Mouse (Mus musculus) stomach, embryonic 15.5 days (tissue): Measurements from ENCODE around the gene Agpat2. TPM values are rescaled to one million over a fixed set of nuclear protein-coding genes. Genes with fewer than 3 reads are reported as not detected.
A peak's percentile ranks its signal among the peaks of the same experiment; 100 is the strongest.

Source experiments
- ATAC-seq: fragments of 200-750 bp; cut with Nextera tagmentation; 2 replicates; pipeline ENCODE4 v1.8.0; 2017; ENCODE audit warnings: low read depth, moderate number of reproducible peaks, moderate TSS enrichment; ENCODE audit not compliant: insufficient read depth, low FRiP score
- H3K27ac ChIP-seq: fragments of 300-500 bp; sonication (generic); 2 replicates; pipeline ENCODE4 v1.5.1; 2015; ENCODE audit warnings: mild to moderate bottlenecking, inconsistent platforms
- H3K27me3 ChIP-seq: fragments of 300-500 bp; sonication (generic); replicated peaks from 2 replicates; pipeline ENCODE4 v1.6.1; 2015; ENCODE audit warnings: inconsistent platforms
- H3K36me3 ChIP-seq: fragments of 300-500 bp; sonication (generic); 2 replicates; pipeline ENCODE4 v1.6.1; 2015; ENCODE audit warnings: inconsistent platforms
- H3K4me1 ChIP-seq: fragments of 300-500 bp; sonication (generic); 2 replicates; pipeline ENCODE4 v1.6.1; 2015; ENCODE audit warnings: inconsistent platforms
- H3K4me2 ChIP-seq: fragments of 300-500 bp; sonication (generic); 2 replicates; pipeline ENCODE4 v1.6.1; 2015; ENCODE audit warnings: mild to moderate bottlenecking, inconsistent platforms
- H3K4me3 ChIP-seq: fragments of 300-500 bp; sonication (generic); replicated peaks from 2 replicates; pipeline ENCODE4 v1.5.1; 2015; ENCODE audit warnings: inconsistent platforms
- H3K9ac ChIP-seq: fragments of 300-500 bp; sonication (generic); 2 replicates; pipeline ENCODE4 v1.6.1; 2015; ENCODE audit warnings: inconsistent platforms
- H3K9me3 ChIP-seq: fragments of 300-500 bp; sonication (generic); 2 replicates; pipeline ENCODE4 v1.6.1; 2016; ENCODE audit warnings: inconsistent platforms
- WGBS: fragments of 180-500 bp; shearing (Covaris S2); methylation state at CpG from one replicate; pipeline ENCODE4 v1.1.7; 2015; 5-methylcytosine and 5-hydroxymethylcytosine counted together
- polyA plus RNA-seq: library from polyadenylated mRNA; unstranded; fragments of >200 nt; fragmentation: Nextera tagmentation; extraction: Ambion mirVana; gene quantifications from 2 replicates; pipeline ENCODE4 v1.2.1, GENCODE M21; 2015

The Agpat2 gene
- polyA plus RNA-seq, 1 experiment from 2014 or later, result 60.1 TPM

- Histone ChIP-seq H3K4me2 (no peak overlapping the region), H3K4me1 (peaks cover 3% of the 10 kb centered on the region), H3K27me3 (no peaks in the 10 kb centered on the region), H3K9me3 (no peaks in the 10 kb centered on the region), H3K4me3 (no peak overlapping the region), H3K9ac (no peak overlapping the region), H3K36me3 (no peaks in the 10 kb centered on the region), H3K27ac (no peak overlapping the region)
- no peak; the same call in 1 of the 2 replicates for ATAC-seq
- 24% methylated on average over 4 of the region's 4 CpGs for WGBS
These were observed 38.0 kb downstream of the Agpat2 start for GRCm38 (mm10) chr2:26566221-26566620.

DNA sequence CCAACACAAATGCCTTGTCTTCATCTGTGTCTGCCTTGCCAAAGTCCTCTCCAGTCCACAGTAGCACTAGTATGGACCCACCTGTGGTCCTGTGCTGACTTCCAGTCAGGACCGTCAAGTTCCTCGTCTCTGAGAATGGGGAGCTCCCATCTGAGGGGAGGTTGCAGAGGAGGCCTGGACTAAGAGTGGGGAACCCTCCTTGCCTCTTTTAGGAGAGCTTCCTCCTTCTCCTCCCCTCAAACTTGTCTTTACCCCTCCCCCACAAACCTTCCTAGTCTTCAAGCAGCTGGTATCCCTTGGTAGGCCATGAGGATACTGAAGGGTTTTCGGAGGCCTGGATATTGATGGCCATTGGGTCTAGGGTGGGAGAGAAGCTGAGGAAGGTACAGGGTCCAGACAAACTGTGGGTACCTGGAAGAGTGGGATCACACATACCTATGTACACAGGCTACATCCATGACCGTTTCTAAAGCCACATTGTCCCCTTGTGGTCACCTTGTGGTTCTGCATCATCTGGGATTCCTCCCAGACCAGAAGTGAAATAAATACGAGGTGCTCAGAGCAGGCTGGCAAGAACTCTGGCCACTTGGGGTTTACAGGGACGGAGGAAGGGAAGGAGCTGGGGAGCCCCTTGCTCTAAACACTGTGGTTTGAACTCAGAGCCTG lies 42.7 kb downstream of the Agpat2 start:
- Histone ChIP-seq H3K27ac (no peak overlapping the region), H3K4me3 (no peak overlapping the region), H3K9me3 (no peaks in the 10 kb centered on the region), H3K36me3 (no peaks in the 10 kb centered on the region), H3K27me3 (no peaks in the 10 kb centered on the region), H3K9ac (no peak overlapping the region), H3K4me1 (peaks cover 21% of the 10 kb centered on the region), H3K4me2 (no peak overlapping the region)
- WGBS, result 36% methylated on average over 6 of the region's 6 CpGs
- ATAC-seq, result peak; percentile 61

- Histone ChIP-seq H3K27ac (no peak overlapping the region), H3K4me1 (peaks cover 25% of the 10 kb centered on the region), H3K4me2 (no peak overlapping the region), H3K9ac (no peak overlapping the region), H3K27me3 (no peaks in the 10 kb centered on the region), H3K4me3 (no peak overlapping the region), H3K9me3 (no peaks in the 10 kb centered on the region), H3K36me3 (no peaks in the 10 kb centered on the region)
- 87% methylated on average over 5 of the region's 5 CpGs for WGBS
- ATAC-seq, result no peak
These were observed 43.7 kb downstream of the Agpat2 start for GRCm38 (mm10) chr2:26560506-26560905.

GRCm38 (mm10) chr2:26556535-26556993 lies 47.7 kb downstream of the Agpat2 start:
- no peaks in the 10 kb centered on the region for H3K27me3 ChIP-seq
- H3K4me2 ChIP-seq, result no peak overlapping the region
- peak; percentile 61 for ATAC-seq
- H3K4me3 ChIP-seq, result no peak overlapping the region
- H3K27ac ChIP-seq, result peak overlapping the region; percentile 23
- H3K36me3 ChIP-seq, result no peaks in the 10 kb centered on the region
- WGBS, result 30% methylated on average over 4 of the region's 4 CpGs
- H3K4me1 ChIP-seq, result peaks cover 31% of the 10 kb centered on the region
- H3K9me3 ChIP-seq, result no peaks in the 10 kb centered on the region
- H3K9ac ChIP-seq, result no peak overlapping the region

DNA sequence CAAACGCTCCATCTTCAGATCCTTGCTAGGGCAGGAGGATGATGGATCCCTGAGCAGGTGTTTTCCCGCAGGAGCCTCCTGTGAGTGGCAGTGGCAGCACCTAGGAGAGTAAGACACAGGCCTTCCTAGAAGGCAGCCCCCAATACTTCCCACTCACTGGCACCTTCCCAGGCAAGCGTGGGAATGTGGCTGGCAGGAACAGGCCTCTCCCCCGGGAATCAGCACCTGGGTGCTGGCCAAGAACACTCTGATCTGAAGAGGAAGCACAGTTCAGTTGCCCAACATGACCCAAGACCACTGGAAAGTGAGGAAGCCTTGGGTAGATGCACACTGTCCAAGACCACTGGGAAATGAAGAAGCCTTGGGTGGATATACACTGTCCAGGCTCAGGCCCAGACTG lies 49.1 kb downstream of the Agpat2 start:
- WGBS, result 78% methylated on average over 4 of the region's 4 CpGs
- peaks cover 32% of the 10 kb centered on the region; the same call in 1 of the 2 replicates for H3K4me1 ChIP-seq
- H3K27ac ChIP-seq, result 0 out of 2 replicates have a peak overlapping the region, but pooled peaks have one; percentile 13
- no peaks in the 10 kb centered on the region for H3K9me3 ChIP-seq
- no peak overlapping the region for H3K4me2 ChIP-seq
- H3K36me3 ChIP-seq, result no peaks in the 10 kb centered on the region
- no peak overlapping the region for H3K9ac ChIP-seq
- H3K4me3 ChIP-seq, result no peak overlapping the region
- H3K27me3 ChIP-seq, result no peaks in the 10 kb centered on the region
- ATAC-seq, result no peak

DNA sequence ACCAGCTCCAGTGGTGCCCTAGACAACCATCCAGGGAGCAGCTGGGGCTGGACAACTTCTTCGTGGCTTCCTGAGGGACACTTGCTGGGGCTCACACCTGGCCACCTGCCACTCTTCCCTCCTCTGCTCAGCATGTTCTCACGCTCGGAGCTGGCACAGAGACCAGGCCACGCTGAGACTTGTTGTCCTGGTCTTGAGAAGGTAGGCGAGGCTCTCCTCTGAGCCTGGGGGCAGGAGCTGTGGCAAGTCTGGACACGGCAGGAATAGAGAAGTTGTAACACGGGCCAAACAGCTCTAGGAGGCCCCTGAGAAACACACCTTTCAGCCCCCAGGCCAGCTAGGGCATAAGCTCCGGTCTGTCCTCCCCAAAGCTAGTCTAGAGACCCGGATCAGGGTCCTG lies 50.3 kb downstream of the Agpat2 start:
- Histone ChIP-seq H3K27me3 (no peaks in the 10 kb centered on the region), H3K36me3 (no peaks in the 10 kb centered on the region), H3K4me1 (peaks cover 38% of the 10 kb centered on the region; the same call in 1 of the 2 replicates), H3K4me2 (no peak overlapping the region), H3K27ac (peak overlapping the region; percentile 68), H3K4me3 (no peak overlapping the region), H3K9me3 (no peaks in the 10 kb centered on the region), H3K9ac (no peak overlapping the region)
- 65% methylated on average over 9 of the region's 9 CpGs for WGBS
- no peak for ATAC-seq

DNA sequence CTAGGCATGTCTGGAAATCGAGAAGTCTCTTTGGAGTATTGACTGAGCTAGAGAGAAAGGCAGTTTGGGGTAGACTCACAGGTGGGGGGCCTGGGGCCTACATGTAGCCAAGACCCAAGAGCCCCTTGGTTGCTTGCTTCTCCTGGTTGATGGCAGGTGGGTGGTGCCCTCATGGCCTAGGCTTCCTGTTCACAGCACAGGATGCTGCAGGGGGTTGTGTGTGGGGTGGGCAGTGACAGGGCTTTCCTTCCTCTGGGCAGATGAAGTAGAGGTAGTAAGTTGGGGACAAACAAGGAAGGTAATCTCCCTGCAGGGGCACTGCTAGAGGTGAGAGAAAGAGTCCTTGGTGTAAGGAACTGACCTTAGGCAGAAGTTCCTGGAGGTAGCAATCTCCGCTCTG lies 52.2 kb downstream of the Agpat2 start:
- Histone ChIP-seq H3K4me2 (no peak overlapping the region), H3K4me1 (peaks cover 42% of the 10 kb centered on the region; the same call in 1 of the 2 replicates), H3K4me3 (no peak overlapping the region), H3K9me3 (no peaks in the 10 kb centered on the region), H3K27ac (no peak overlapping the region), H3K27me3 (no peaks in the 10 kb centered on the region), H3K9ac (no peak overlapping the region), H3K36me3 (no peaks in the 10 kb centered on the region)
- WGBS, result 79% methylated on average over 2 of the region's 2 CpGs
- ATAC-seq, result no peak

- no peaks in the 10 kb centered on the region for H3K9me3 ChIP-seq
- no peak overlapping the region for H3K4me2 ChIP-seq
- peaks cover 36% of the 10 kb centered on the region; the same call in 1 of the 2 replicates for H3K4me1 ChIP-seq
- H3K36me3 ChIP-seq, result no peaks in the 10 kb centered on the region
- H3K9ac ChIP-seq, result no peak overlapping the region
- WGBS, result 58% methylated on average over 8 of the region's 8 CpGs
- H3K4me3 ChIP-seq, result no peak overlapping the region
- ATAC-seq, result no peak
- H3K27me3 ChIP-seq, result no peaks in the 10 kb centered on the region
- H3K27ac ChIP-seq, result peak overlapping the region; percentile 46; the same call in 1 of the 2 replicates
These were observed 52.8 kb downstream of the Agpat2 start for GRCm38 (mm10) chr2:26551446-26551845.

DNA sequence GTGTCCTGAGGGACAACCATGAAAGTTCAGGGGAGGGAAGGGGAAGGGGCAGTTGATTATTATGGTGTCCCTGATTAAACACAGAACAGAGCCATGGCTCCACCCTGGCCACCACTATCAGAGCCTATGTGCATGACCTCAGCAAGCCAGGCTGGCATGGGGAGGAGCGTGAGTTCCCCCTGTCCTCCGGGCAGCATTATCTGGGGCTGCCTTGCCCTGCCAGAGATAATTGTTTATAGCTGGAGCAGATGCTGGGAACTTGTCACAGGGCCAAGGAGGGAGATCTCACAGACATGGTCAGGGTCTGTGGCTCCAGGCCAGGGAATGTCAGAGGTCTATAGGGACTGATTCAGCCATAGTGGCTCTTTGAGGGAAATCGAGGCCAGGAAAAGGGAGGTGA lies 53.4 kb downstream of the Agpat2 start:
- Histone ChIP-seq H3K9ac (no peak overlapping the region), H3K4me3 (no peak overlapping the region), H3K36me3 (no peaks in the 10 kb centered on the region), H3K4me2 (no peak overlapping the region), H3K4me1 (peaks cover 32% of the 10 kb centered on the region; the same call in 1 of the 2 replicates), H3K27me3 (no peaks in the 10 kb centered on the region), H3K27ac (peak overlapping the region; percentile 46; the same call in 1 of the 2 replicates), H3K9me3 (no peaks in the 10 kb centered on the region)
- ATAC-seq, result no peak
- 50% methylated on average over 3 of the region's 3 CpGs for WGBS

DNA sequence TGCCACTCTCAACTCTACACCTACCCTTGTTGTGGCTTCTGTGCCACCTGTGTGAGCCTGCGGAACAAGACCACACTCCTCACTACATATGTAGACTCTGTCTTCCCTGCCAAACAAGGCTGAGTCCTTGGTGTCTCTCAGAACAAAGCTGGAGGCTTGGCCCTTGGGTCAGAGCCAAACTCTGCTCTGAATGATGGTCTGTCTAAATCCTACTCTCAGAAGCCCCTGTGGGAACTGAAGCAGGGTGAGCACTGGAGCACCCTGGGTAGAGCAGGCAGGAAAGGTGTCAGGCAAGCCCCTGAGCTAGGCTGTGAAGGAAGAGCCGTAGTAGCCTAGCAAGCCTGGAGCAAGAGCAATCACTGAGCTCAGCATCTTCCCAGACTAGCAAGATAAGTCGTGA lies 54.0 kb downstream of the Agpat2 start:
- Histone ChIP-seq H3K4me3 (no peak overlapping the region), H3K4me1 (peaks cover 32% of the 10 kb centered on the region; the same call in 1 of the 2 replicates), H3K27ac (0 out of 2 replicates have a peak overlapping the region, but pooled peaks have one; percentile 11), H3K9me3 (no peaks in the 10 kb centered on the region), H3K27me3 (no peaks in the 10 kb centered on the region), H3K9ac (no peak overlapping the region), H3K36me3 (no peaks in the 10 kb centered on the region), H3K4me2 (no peak overlapping the region)
- no peak for ATAC-seq
- 37% methylated on average over 3 of the region's 3 CpGs for WGBS

DNA sequence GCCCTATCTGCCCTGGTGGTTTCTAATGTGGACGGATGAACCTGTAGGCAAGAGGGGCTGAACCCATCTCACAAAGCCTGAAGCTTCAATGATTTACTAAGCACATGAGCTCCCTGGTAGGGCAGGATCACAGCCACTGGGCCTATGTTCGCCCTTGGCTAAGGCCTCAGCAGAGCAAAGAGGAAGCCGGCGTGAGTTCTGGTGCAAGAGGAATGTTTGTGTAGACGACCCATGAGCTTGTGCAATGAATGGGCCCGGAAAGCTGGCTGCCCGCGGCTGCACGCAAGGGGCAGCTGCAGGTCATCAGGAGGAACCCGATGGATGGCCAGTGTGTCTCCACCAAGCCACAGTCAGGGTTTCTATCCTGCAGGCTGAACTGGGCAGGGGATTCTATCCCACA lies 54.4 kb downstream of the Agpat2 start:
- Histone ChIP-seq H3K9me3 (no peaks in the 10 kb centered on the region), H3K9ac (no peak overlapping the region), H3K36me3 (no peaks in the 10 kb centered on the region), H3K4me3 (no peak overlapping the region), H3K27ac (no peak overlapping the region), H3K4me1 (peaks cover 32% of the 10 kb centered on the region; the same call in 1 of the 2 replicates), H3K4me2 (no peak overlapping the region), H3K27me3 (no peaks in the 10 kb centered on the region)
- 55% methylated on average over 10 of the region's 10 CpGs for WGBS
- no peak for ATAC-seq

- no peak overlapping the region for H3K4me2 ChIP-seq
- peak overlapping the region; percentile 5; the same call in 1 of the 2 replicates for H3K27ac ChIP-seq
- 42% methylated on average over 2 of the region's 2 CpGs for WGBS
- H3K36me3 ChIP-seq, result no peaks in the 10 kb centered on the region
- H3K4me3 ChIP-seq, result no peak overlapping the region
- ATAC-seq, result peak; percentile 27; the same call in 1 of the 2 replicates
- peaks cover 34% of the 10 kb centered on the region; the same call in 1 of the 2 replicates for H3K4me1 ChIP-seq
- no peaks in the 10 kb centered on the region for H3K27me3 ChIP-seq
- no peak overlapping the region for H3K9ac ChIP-seq
- no peaks in the 10 kb centered on the region for H3K9me3 ChIP-seq
These were observed 56.7 kb downstream of the Agpat2 start for GRCm38 (mm10) chr2:26547481-26547880.
